Mouse (Mus musculus) ES-E14 (cell line): ENCODE measurements around the gene Asnsd1.

Experiments used
- CHD2 ChIP-seq: IDR thresholded peaks from 2 replicates; pipeline ENCODE4 v1.6.1; 2014; ENCODE audit warnings: mild to moderate bottlenecking, low read depth, low read length, inconsistent platforms
- HCFC1 ChIP-seq: IDR thresholded peaks from 2 replicates; pipeline ENCODE4 v1.6.1; 2012; ENCODE audit warnings: low read length, inconsistent platforms, borderline replicate concordance; ENCODE audit not compliant: insufficient read depth
- MAFK ChIP-seq: IDR thresholded peaks from 2 replicates; pipeline ENCODE4 v1.6.1; 2014; ENCODE audit warnings: mild to moderate bottlenecking, low read depth, low read length, inconsistent platforms; ENCODE audit not compliant: insufficient read depth
- ZC3H11A ChIP-seq: IDR thresholded peaks from 2 replicates; pipeline ENCODE4 v1.6.1; 2012; ENCODE audit warnings: low read depth, mild to moderate bottlenecking, inconsistent platforms, low read length, borderline replicate concordance
- ZNF384 ChIP-seq: IDR thresholded peaks from 2 replicates; pipeline ENCODE4 v1.6.1; 2012; ENCODE audit warnings: low read depth, low read length, inconsistent platforms

DNA sequence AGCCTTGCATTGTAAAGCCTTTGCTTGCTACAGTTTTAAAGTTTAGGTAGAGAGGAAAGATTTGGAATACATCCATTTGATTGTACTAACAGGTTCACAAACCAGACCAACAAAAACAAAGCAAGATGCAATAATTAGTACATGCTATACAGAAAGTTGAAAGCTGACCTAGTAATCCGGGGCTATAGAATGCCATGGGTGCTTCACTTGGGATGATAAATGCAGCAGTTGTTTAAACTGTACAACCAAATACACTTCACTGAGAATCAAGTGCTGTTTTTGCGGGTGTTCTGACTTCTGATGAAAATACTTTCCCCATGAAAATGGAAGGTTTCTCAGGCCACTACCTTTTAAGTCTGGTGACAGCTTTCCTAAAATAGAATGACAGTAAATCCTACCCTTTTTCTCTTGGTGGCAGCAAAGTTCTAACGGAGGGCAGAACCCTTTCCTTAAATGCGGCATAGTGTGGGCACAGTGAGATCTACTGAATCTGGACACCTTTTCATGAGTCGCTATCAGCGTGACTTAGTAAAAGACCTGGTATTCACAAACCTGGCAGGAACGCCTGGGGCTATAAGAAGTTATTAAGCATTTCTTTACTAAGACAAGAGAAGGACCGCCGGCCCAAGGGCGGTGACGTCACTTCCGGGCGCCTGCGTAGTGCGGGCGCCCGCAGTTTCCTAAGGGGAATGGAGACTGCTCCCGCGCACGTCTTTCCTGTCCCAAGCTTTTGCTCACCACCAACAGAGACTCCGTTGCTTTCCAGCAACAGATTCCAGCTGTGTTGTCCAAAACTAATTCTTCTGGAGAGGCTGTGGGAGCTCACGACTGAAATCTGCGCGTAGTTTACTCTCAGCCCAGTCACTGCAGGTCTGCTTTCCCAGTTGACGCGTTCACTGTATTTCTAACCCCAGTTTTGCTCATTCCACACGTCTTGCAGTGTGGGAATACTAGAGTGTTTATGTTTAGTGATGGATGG lies 39.3 kb downstream of the Asnsd1 start, which contains the start of gene Osgepl1:
- no peak for TF ChIP-seq MAFK
- TF ChIP-seq ZNF384, result no peak
- no peak for TF ChIP-seq CHD2
- peak; percentile 57; the same call in 1 of the 2 replicates for TF ChIP-seq HCFC1
- TF ChIP-seq ZC3H11A, result no peak
